Mouse (Mus musculus) thymus, postnatal 4 days (tissue): ENCODE data around the gene Gtf2i.

Source experiments
- DNase-seq: peaks from one replicate; pipeline ENCODE4 v3.0.0; 2021

The Gtf2i gene

GRCm38 (mm10) chr5:134188571-134188970, 126.0 kb downstream of the Gtf2i start:
- DNase-seq: peak; percentile 52
